Mouse (Mus musculus): ENCODE measurements around the gene Cryz.

- TF ChIP-seq CTCF (IDR thresholded peaks at IDR 0.05; ENCODE audit: insufficient read depth, low read length) (no peak), POLR2A (IDR thresholded peaks at IDR 0.05; ENCODE audit: borderline replicate concordance, extremely low read depth, low read depth, low read length) (no peak)
These were observed 8.4 kb downstream of the Cryz start for GRCm38 (mm10) chr3:154604871-154605270.
